27 mouse cellular contexts compared by ENCODE assay signal in genomic region chr15:5321691-5322090, GRCm38 (mm10).
"Had no signal": no experiment of that assay in that cellular context is flagged by ENCODE, and none has a peak within 500 bp of the region (broad histone marks: within the 10 kb centered on the region; RNA-seq: fewer than 3 reads in every experiment).

No protein-coding gene starts in this region.

- DNase-seq: left cerebral cortex, postnatal 4 days; liver; liver, embryonic 13.5 days; liver, postnatal 0 days; lung, adult 18-20 months; lung, adult 2 months; lung, embryonic 14.5 days; lung, postnatal 10 days; lung, postnatal 14 days; lung, postnatal 36 days; lung, postnatal 4 days; midbrain, embryonic 14.5 days had no signal

- H3K4me3 ChIP-seq: limb, embryonic 10.5 days; limb, embryonic 12.5 days; limb, embryonic 13.5 days; limb, embryonic 15.5 days; liver, embryonic 12.5 days; liver, embryonic 13.5 days; liver, embryonic 15.5 days; lung, embryonic 15.5 days; megakaryocyte, embryonic 14.5 days; midbrain, embryonic 10.5 days; midbrain, embryonic 12.5 days; midbrain, embryonic 13.5 days; midbrain, embryonic 15.5 days; myocyte had no signal

- H3K27ac ChIP-seq: limb, embryonic 10.5 days; limb, embryonic 12.5 days; limb, embryonic 13.5 days; limb, embryonic 15.5 days; liver, embryonic 12.5 days; liver, embryonic 13.5 days; liver, embryonic 14.5 days; liver, embryonic 15.5 days; lung, embryonic 15.5 days; macrophage; midbrain, embryonic 10.5 days; midbrain, embryonic 12.5 days; midbrain, embryonic 13.5 days; midbrain, embryonic 15.5 days had no signal
